Mouse (Mus musculus) brain, embryonic 14.5 days (tissue): ENCODE measurements at regions not wholly inside any gene's neighbourhood (a gene's known extent, or its start where the extent isn't known, plus 50 kb on each side); places are given as distances from the start of the nearest gene placed in this dataset.

Experiments used
- CTCF ChIP-seq: fragments of 200-500 bp; IDR thresholded peaks from 2 replicates; pipeline ENCODE4 v1.5.1; 2012; ENCODE audit warnings: inconsistent platforms, mild to moderate bottlenecking, moderate library complexity, borderline replicate concordance; ENCODE audit not compliant: insufficient read depth, insufficient read length; ENCODE audit errors: extremely low read depth
- POLR2A ChIP-seq: fragments of 200-500 bp; IDR thresholded peaks from 2 replicates; pipeline ENCODE4 v1.6.1; 2012; ENCODE audit warnings: mild to moderate bottlenecking, inconsistent platforms, borderline replicate concordance; ENCODE audit not compliant: poor library complexity, insufficient read depth, insufficient read length, severe bottlenecking; ENCODE audit errors: extremely low read depth

- TF ChIP-seq CTCF: no peak
- TF ChIP-seq POLR2A: no peak
These were observed 1568.2 kb downstream of the Efnb2 start for GRCm38 (mm10) chr8:7092831-7093230.
